Mouse (Mus musculus) T-helper 17 cell (primary cell): ENCODE measurements around the gene Zfp825.
"Not testable (repeated sequence)": the region's sequence is repeated elsewhere in the genome, so short reads cannot be mapped to it uniquely, and the experiment has no call there.

ENCODE experiments used
- in situ Hi-C, 2 experiments: fragments of 300-600 bp; cut with MboI, MseI; formaldehyde crosslinking; loops; 1 replicate in 1 of 2; 2 replicates in 1 of 2; pipeline ENCODE4 v1.15.1; 2025; ENCODE audit warnings: high pct_unique_total_duplicates in 2 of 2

Gene Zfp825

GRCm38 (mm10) chr13:74493911-74494679 lies at the start of gene Zfp825:
Gene Zfp825, minus strand, starts transcription at chr13:74493992.
- in situ Hi-C loops: no loop called here

- in situ Hi-C loops: loop anchor here (5.0 to 10.0 kb wide), 2 partner anchors 171 to 193 kb away; partner anchors contain the start of gene Lrrc14b (in 1 of the 2)
These were observed 41.6 kb upstream of the Zfp825 start for GRCm38 (mm10) chr13:74535418-74535817.

GRCm38 (mm10) chr13:74534864-74535263 lies 41.1 kb upstream of the Zfp825 start:
- in situ Hi-C loops: loop anchor here (5.0 to 10.0 kb wide), 2 partner anchors 170 to 193 kb away; partner anchors contain the start of gene Lrrc14b (in 1 of the 2)

- in situ Hi-C loops: loop anchor here in 1 of 2 experiments (10.0 kb wide), 1 partner anchor 169 kb away; the partner anchor contains the start of gene Lrrc14b
These were observed 40.3 kb upstream of the Zfp825 start for GRCm38 (mm10) chr13:74534096-74534495.

GRCm38 (mm10) chr13:74531251-74531650 lies 37.5 kb upstream of the Zfp825 start:
- in situ Hi-C loops: loop anchor here in 1 of 2 experiments (10.0 kb wide), 1 partner anchor 166 kb away; the partner anchor contains the start of gene Lrrc14b

- in situ Hi-C loops: not testable (repeated sequence)
These were observed 35.6 kb upstream of the Zfp825 start for GRCm38 (mm10) chr13:74529372-74529715.

GRCm38 (mm10) chr13:74528519-74529371 lies 35.0 kb upstream of the Zfp825 start:
- in situ Hi-C loops: not testable (repeated sequence)

GRCm38 (mm10) chr13:74522481-74523237 lies 28.9 kb upstream of the Zfp825 start:
- in situ Hi-C loops: loop anchor here in 1 of 2 experiments (5.0 kb wide), 1 partner anchor 55 kb away; no protein-coding TSS in a partner anchor

- in situ Hi-C loops: loop anchor here in 1 of 2 experiments (5.0 kb wide), 1 partner anchor 55 kb away; no protein-coding TSS in a partner anchor
These were observed 28.3 kb upstream of the Zfp825 start for GRCm38 (mm10) chr13:74522141-74522480.

- in situ Hi-C loops: not testable (repeated sequence)
These were observed 14.2 kb upstream of the Zfp825 start for GRCm38 (mm10) chr13:74507981-74508380.

GRCm38 (mm10) chr13:74502851-74503250 lies 9.1 kb upstream of the Zfp825 start:
- in situ Hi-C loops: not testable (repeated sequence)

GRCm38 (mm10) chr13:74499696-74500095 lies 5.9 kb upstream of the Zfp825 start:
- in situ Hi-C loops: not testable (repeated sequence)

- in situ Hi-C loops: loop anchor here (5.0 kb wide), 1 partner anchor 98 kb away; no protein-coding TSS in a partner anchor
These were observed 9.5 kb downstream of the Zfp825 start for GRCm38 (mm10) chr13:74484326-74484725.

- in situ Hi-C loops: not testable (repeated sequence)
These were observed 22.3 kb downstream of the Zfp825 start for GRCm38 (mm10) chr13:74471468-74471867.

- in situ Hi-C loops: loop anchor here in 1 of 2 experiments (10.0 kb wide), 1 partner anchor 118 kb away; no protein-coding TSS in a partner anchor
These were observed 30.9 kb downstream of the Zfp825 start for GRCm38 (mm10) chr13:74462699-74463385.

GRCm38 (mm10) chr13:74462318-74462698 lies 31.5 kb downstream of the Zfp825 start:
- in situ Hi-C loops: loop anchor here in 1 of 2 experiments (10.0 kb wide), 1 partner anchor 118 kb away; no protein-coding TSS in a partner anchor

GRCm38 (mm10) chr13:74439895-74440294 lies 53.9 kb downstream of the Zfp825 start:
- in situ Hi-C loops: loop anchor here in 1 of 2 experiments (10.0 kb wide), 1 partner anchor 1035 kb away; no protein-coding TSS in a partner anchor
